Mouse (Mus musculus): Measurements from ENCODE around the gene Itpr3. TPM values are rescaled to one million over a fixed set of nuclear protein-coding genes. Genes with fewer than 3 reads are reported as not detected.

The Itpr3 gene
- polyA plus RNA-seq, 1 experiment from 2014 or later = 1.8 TPM

DNA sequence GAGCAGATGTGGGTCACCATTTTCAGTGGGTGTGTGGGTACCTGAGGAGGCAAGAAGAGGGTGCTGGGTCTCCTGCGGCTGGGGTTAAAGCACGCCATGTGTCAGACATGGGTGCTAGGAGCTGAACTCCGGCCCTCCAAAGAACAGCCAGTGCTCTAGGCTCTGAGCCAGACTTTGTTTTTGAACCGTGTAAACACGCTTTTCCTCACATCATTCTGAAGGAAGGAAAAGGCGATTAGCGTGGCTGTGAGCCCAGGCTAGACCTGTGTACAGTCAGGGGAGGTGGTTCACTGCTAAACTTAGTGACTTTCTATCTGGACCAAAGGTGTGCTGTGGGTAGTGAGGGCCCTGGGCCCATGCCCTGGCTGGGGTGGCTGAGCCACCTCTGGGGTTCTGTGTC, 53.0 kb downstream of the Itpr3 start:
- 93% methylated on average over 7 of the region's 7 CpGs for WGBS
- H3K4me1 ChIP-seq (replicated peaks) = peaks cover 21% of the 10 kb centered on the region
- no peak overlapping the region for H3K4me3 ChIP-seq
- H3K27ac ChIP-seq = peak overlapping the region; percentile 12; the same call in 1 of the 2 replicates
- H3K27me3 ChIP-seq (ENCODE audit: insufficient read depth, poor library complexity, severe bottlenecking) = no peaks in the 10 kb centered on the region
- no peak for DNase-seq (ENCODE audit: low spot score)
- H3K9me3 ChIP-seq = no peaks in the 10 kb centered on the region
- 0 out of 2 replicates have a peak, but pooled peaks cover 6% of the 10 kb centered on the region for H3K36me3 ChIP-seq

DNA sequence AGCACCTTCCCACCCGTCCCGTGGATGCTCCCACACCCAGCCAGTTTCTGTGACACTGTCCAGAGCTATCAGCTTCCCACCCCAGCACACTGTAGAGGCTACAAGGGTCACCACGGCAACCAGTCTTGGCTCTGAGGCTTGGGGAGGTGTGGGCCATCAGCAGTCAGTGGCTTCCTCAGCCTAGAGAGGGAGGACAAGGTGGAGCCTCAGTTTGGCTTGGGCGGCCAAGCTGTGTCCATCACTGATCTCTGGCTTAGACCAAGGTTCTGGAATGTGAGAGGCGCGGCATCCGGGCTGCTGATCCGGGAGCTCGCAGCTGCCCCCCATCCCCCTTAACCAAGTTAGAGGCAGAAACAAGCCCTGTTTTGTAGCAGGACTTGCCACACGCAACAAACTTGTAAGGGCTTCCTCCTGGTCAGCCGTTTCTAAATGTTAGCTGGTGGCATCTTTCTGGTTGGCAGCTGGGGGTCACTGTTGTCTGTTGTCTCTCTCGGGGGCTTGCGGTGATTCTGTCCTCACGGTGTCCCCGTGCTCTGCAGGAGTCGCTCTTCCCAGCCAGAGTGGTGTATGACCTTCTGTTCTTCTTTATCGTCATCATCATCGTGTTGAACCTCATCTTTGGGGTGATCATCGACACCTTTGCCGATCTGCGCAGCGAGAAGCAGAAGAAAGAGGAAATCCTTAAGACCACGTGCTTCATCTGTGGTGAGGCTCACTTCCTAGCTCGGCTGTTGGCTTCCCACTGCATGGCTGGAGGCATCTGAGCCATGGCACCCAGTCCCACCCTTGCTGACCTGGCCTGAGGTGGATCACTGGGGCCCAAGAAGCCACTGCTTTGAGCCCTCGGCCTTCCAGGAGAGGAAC, 61.8 kb downstream of the Itpr3 start:
- Histone ChIP-seq H3K4me1 (replicated peaks) (peaks cover 48% of the 10 kb centered on the region), H3K36me3 (peaks cover 40% of the 10 kb centered on the region), H3K9me3 (0 out of 2 replicates have a peak, but pooled peaks cover 9% of the 10 kb centered on the region), H3K4me3 (no peak overlapping the region), H3K27ac (no peak overlapping the region), H3K27me3 (ENCODE audit: insufficient read depth, poor library complexity, severe bottlenecking) (peaks cover 7% of the 10 kb centered on the region; the same call in 1 of the 2 replicates)
- DNase-seq (ENCODE audit: low spot score) = no peak
- WGBS = 87% methylated on average over 25 of the region's 25 CpGs

DNA sequence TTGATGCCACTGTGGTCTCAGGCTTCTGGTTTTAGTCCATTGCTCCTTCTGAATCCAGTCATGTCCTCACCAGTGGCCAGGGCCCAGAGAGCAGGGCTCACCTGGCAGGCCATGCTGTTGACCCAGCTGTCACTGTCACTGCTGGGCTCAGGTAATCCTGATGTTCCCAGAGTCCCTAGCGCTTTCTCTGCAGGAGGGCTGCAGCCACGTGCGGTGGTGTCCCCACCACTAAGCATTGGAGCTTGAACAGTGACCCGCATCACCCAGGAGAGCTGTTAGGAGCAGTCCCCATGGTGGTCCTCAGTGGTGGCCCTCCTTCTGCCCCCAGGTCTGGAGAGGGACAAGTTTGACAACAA, 62.4 kb downstream of the Itpr3 start:
- Histone ChIP-seq H3K9me3 (0 out of 2 replicates have a peak, but pooled peaks cover 9% of the 10 kb centered on the region), H3K27ac (no peak overlapping the region), H3K36me3 (peaks cover 46% of the 10 kb centered on the region), H3K4me1 (replicated peaks) (peaks cover 51% of the 10 kb centered on the region), H3K4me3 (no peak overlapping the region), H3K27me3 (ENCODE audit: insufficient read depth, poor library complexity, severe bottlenecking) (peaks cover 7% of the 10 kb centered on the region; the same call in 1 of the 2 replicates)
- no peak for DNase-seq (ENCODE audit: low spot score)
- WGBS = 66% methylated on average over 4 of the region's 4 CpGs

DNA sequence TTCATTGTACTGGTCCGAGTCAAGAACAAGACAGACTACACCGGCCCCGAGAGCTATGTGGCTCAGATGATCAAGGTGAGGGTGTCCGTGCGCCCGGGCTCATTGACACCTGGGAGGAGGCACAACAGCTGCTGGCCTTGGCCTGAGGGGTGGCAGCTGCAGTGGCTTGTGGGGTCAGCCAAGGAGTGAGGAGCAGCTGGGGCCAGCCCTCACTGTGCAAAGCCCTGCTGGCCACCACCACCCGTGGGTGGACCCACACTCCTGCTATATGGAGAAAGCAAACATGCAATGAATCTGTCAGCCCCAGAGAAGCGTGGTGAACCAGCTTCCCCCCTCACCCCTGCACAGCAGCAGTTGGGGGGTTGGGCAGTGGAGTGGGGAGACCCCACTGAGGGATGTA, 62.9 kb downstream of the Itpr3 start:
- H3K4me1 ChIP-seq (replicated peaks) = peaks cover 48% of the 10 kb centered on the region
- 0 out of 2 replicates have a peak, but pooled peaks cover 9% of the 10 kb centered on the region for H3K9me3 ChIP-seq
- H3K27me3 ChIP-seq (ENCODE audit: insufficient read depth, poor library complexity, severe bottlenecking) = peaks cover 7% of the 10 kb centered on the region; the same call in 1 of the 2 replicates
- peaks cover 47% of the 10 kb centered on the region for H3K36me3 ChIP-seq
- no peak overlapping the region for H3K4me3 ChIP-seq
- no peak for DNase-seq (ENCODE audit: low spot score)
- peak overlapping the region; percentile 69 for H3K27ac ChIP-seq
- WGBS = 66% methylated on average over 8 of the region's 8 CpGs

DNA sequence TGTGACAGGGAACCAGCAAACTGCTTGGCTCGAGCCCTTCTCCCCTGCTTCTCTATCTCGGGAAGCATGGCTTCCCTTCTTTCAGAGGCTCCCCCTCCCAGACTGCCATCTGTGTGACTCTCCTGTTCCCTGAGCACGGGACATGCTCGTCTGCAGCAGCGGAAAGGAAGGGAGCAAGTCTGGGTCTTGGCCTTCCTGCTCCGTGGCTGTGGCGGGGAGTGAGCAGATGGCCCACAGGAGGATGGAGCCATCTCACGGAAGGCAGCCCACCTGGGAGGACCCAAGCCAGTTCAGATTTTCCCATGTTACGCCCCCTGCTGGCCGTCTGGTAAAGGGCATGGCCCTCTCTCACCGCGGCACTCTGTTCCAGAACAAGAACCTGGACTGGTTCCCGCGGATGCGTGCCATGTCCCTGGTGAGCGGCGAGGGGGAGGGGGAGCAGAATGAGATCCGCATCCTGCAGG, 63.5 kb downstream of the Itpr3 start:
- Histone ChIP-seq H3K27me3 (ENCODE audit: insufficient read depth, poor library complexity, severe bottlenecking) (peaks cover 7% of the 10 kb centered on the region; the same call in 1 of the 2 replicates), H3K27ac (peak overlapping the region; percentile 64), H3K36me3 (peaks cover 54% of the 10 kb centered on the region), H3K4me1 (replicated peaks) (peaks cover 46% of the 10 kb centered on the region), H3K9me3 (0 out of 2 replicates have a peak, but pooled peaks cover 9% of the 10 kb centered on the region), H3K4me3 (peak overlapping the region; percentile 21; the same call in 1 of the 2 replicates)
- 7% methylated on average over 18 of the region's 18 CpGs for WGBS
- peak; percentile 76 for DNase-seq (ENCODE audit: low spot score)

DNA sequence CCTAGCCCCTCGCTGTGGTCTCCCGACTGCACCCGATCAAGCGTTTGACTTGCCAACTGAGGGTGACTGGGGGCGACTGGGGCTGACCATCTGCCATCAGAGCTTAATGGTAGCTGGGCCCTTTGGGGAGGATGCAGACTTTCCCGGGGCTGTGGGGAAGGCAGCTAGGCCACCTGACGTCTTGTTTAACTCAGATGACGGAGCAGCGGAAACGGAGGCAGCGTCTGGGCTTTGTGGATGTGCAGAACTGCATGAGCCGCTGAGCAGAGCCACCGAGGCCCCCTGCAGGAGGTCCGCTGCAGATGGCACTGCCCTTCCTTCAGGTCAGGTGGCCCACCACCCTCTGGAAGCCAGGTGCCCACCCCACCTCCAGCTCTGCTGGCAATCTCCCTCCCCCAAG, 64.2 kb downstream of the Itpr3 start:
- Histone ChIP-seq H3K36me3 (peaks cover 57% of the 10 kb centered on the region), H3K4me1 (replicated peaks) (peaks cover 41% of the 10 kb centered on the region), H3K9me3 (0 out of 2 replicates have a peak, but pooled peaks cover 9% of the 10 kb centered on the region), H3K27ac (peak overlapping the region; percentile 64), H3K27me3 (ENCODE audit: insufficient read depth, poor library complexity, severe bottlenecking) (peaks cover 7% of the 10 kb centered on the region; the same call in 1 of the 2 replicates), H3K4me3 (no peak overlapping the region)
- no peak for DNase-seq (ENCODE audit: low spot score)
- WGBS = 39% methylated on average over 14 of the region's 14 CpGs

DNA sequence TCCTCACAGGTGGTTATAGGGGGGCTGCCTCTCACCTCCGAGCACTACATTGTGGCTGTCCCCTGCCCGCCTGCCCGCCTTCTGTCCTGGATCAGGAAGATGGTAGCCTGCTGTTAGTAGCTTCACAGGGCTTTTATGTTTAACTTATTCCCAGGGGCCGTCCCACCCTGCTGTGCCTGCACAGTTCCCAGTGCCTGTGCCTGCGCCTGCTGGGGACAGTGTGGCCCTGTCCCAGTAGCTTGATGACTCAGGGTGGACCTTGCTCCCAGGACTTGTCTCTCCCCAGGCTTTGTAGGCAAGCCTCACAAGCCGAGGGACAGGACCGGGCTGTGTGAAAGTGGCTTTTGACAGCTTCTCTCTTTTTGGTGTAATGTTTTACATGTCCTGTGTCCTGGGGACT, 64.7 kb downstream of the Itpr3 start:
- peaks cover 57% of the 10 kb centered on the region for H3K36me3 ChIP-seq
- WGBS = 69% methylated on average over 7 of the region's 7 CpGs
- peaks cover 7% of the 10 kb centered on the region; the same call in 1 of the 2 replicates for H3K27me3 ChIP-seq (ENCODE audit: insufficient read depth, poor library complexity, severe bottlenecking)
- H3K4me3 ChIP-seq = no peak overlapping the region
- DNase-seq (ENCODE audit: low spot score) = no peak
- H3K4me1 ChIP-seq (replicated peaks) = peaks cover 41% of the 10 kb centered on the region
- H3K27ac ChIP-seq = no peak overlapping the region
- H3K9me3 ChIP-seq = 0 out of 2 replicates have a peak, but pooled peaks cover 8% of the 10 kb centered on the region

DNA sequence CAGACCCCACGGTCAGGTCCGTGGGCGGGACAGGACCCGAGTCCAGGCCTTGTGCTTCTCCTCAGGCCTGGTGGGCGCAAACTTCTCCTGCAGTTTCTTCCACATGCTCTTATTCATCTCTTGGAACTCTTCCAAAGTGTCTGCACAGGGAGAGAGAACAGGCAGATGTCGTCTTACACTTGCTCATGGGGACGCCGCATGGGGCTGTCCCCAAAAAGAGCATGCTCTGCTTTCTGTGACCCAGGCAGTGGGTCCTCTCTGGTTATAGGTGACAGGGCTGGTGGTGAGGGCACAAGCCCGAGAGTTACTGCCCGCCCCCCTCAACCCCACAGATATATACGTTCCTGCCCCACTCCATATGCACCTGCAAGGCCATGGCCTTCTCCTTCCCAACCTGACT, 65.6 kb downstream of the Itpr3 start:
- Histone ChIP-seq H3K27me3 (ENCODE audit: insufficient read depth, poor library complexity, severe bottlenecking) (peaks cover 7% of the 10 kb centered on the region; the same call in 1 of the 2 replicates), H3K4me1 (replicated peaks) (peaks cover 50% of the 10 kb centered on the region), H3K36me3 (peaks cover 54% of the 10 kb centered on the region), H3K9me3 (no peaks in the 10 kb centered on the region), H3K27ac (no peak overlapping the region), H3K4me3 (no peak overlapping the region)
- DNase-seq (ENCODE audit: low spot score) = no peak
- WGBS = 91% methylated on average over 11 of the region's 11 CpGs

DNA sequence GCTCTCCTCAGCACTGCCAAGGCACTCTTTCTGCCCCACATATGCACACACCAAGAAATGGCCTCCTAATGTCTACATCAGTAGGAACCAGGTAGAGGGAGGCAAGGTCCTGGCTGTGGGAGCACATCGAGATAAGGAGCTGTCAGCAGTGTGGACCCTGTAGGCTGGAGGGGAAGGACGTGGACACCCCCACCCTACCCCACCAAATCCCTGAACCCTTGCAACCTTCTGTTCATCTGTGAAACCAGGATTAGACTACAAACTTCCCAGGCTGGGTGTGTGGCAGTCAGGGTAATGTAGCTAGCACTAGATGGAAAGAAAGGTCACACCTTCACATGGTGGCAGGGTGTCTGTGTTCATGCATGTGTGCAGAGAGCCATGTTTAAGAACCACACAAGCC, 66.0 kb downstream of the Itpr3 start:
- peaks cover 7% of the 10 kb centered on the region; the same call in 1 of the 2 replicates for H3K27me3 ChIP-seq (ENCODE audit: insufficient read depth, poor library complexity, severe bottlenecking)
- H3K36me3 ChIP-seq = peaks cover 54% of the 10 kb centered on the region
- no peak for DNase-seq (ENCODE audit: low spot score)
- peaks cover 52% of the 10 kb centered on the region for H3K4me1 ChIP-seq (replicated peaks)
- H3K4me3 ChIP-seq = no peak overlapping the region
- WGBS = 93% methylated on average over 2 of the region's 2 CpGs
- H3K9me3 ChIP-seq = no peaks in the 10 kb centered on the region
- no peak overlapping the region for H3K27ac ChIP-seq

DNA sequence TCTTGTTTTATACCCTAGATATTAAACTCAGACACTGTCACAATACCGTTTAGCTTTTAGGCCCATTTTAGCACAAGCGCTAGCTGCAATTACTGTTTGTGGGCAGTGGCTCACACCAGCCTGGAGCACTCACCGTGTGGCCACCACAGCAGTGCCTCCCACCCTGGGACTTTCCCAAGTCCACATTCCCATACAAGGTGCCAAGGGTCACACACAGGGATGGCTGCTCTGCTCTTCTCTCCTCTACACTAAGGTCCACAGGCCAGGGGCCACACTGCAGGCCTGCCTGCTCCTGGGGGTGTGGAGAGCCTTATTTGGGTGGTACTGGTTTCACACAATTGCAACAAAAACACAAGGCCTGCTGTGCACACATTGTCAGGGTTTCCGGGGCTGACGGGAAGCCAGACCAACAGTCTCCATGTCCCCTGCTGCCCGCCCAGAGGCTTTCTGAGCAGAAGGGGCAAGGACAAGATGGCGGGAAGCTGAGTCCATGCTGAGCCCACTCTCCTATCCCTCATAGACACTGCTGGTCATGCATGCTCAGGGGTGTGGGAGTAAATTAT, 66.8 kb downstream of the Itpr3 start:
- DNase-seq (ENCODE audit: low spot score) = no peak
- H3K27ac ChIP-seq = peak overlapping the region; percentile 26; the same call in 1 of the 2 replicates
- H3K4me1 ChIP-seq (replicated peaks) = peaks cover 51% of the 10 kb centered on the region
- H3K4me3 ChIP-seq = no peak overlapping the region
- H3K9me3 ChIP-seq = no peaks in the 10 kb centered on the region
- peaks cover 7% of the 10 kb centered on the region; the same call in 1 of the 2 replicates for H3K27me3 ChIP-seq (ENCODE audit: insufficient read depth, poor library complexity, severe bottlenecking)
- WGBS = 78% methylated on average over 7 of the region's 7 CpGs
- peaks cover 54% of the 10 kb centered on the region for H3K36me3 ChIP-seq

DNA sequence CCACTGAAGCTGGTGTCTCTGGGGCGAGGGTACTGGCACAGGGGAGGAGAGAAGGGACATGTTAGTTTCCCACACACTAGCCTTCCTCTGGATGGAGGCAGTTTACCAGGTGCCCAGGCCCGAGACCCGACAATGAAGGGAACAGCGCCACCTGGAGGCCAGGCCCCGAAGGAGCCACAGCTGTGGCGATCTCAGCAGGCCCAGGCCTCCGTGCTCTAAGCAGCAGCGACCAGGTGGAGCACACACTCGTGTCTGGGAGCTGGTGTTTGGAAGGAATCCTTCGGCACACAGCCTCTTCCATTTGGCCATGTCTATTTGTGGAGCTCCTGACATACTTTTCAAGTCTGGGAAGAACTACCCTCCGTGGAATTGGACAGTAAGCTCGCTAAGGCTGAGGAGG, 68.1 kb downstream of the Itpr3 start:
- Histone ChIP-seq H3K4me1 (replicated peaks) (peaks cover 48% of the 10 kb centered on the region), H3K27ac (no peak overlapping the region), H3K27me3 (ENCODE audit: insufficient read depth, poor library complexity, severe bottlenecking) (no peaks in the 10 kb centered on the region), H3K9me3 (no peaks in the 10 kb centered on the region), H3K4me3 (no peak overlapping the region), H3K36me3 (peaks cover 57% of the 10 kb centered on the region)
- 31% methylated on average over 12 of the region's 12 CpGs for WGBS
- peak; percentile 83 for DNase-seq (ENCODE audit: low spot score)

DNA sequence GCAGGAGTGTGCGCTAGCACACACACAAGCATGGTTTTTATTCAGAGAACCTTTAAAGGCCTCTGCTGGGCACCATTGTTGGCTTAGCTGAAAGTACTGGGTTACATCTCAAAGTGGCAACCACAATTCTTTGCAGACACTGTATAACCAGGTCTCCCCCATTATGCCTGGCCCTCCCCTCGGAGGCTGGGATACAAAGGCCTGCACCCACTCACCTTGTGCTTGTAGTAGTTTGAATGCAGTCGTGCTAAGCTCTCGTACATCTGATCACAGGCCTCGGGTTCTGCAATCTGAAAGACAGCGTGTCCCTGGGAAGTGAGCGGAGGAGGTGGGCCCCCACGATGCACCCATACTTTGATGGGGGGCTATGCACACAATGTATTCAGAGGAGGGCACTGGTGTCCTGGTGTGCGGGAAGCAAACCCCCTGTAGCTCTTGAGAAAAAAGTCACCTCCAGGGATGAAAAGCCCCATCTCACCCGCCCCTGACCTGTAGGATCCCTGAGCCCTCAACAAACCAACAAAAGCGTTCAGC, 68.6 kb downstream of the Itpr3 start:
- no peaks in the 10 kb centered on the region for H3K9me3 ChIP-seq
- H3K27me3 ChIP-seq (ENCODE audit: insufficient read depth, poor library complexity, severe bottlenecking) = no peaks in the 10 kb centered on the region
- peaks cover 48% of the 10 kb centered on the region for H3K4me1 ChIP-seq (replicated peaks)
- DNase-seq (ENCODE audit: low spot score) = no peak
- H3K36me3 ChIP-seq = peaks cover 57% of the 10 kb centered on the region
- 0 out of 2 replicates have a peak overlapping the region, but pooled peaks have one; percentile 5 for H3K27ac ChIP-seq
- H3K4me3 ChIP-seq = no peak overlapping the region
- WGBS = 79% methylated on average over 11 of the region's 11 CpGs
